Mouse (Mus musculus) heart, adult 2 months (tissue): ENCODE data around the gene Rack1. TPM values are rescaled to one million over a fixed set of nuclear protein-coding genes. Genes with fewer than 3 reads are reported as not detected.
"Not testable (repeated sequence)": the region's sequence is repeated elsewhere in the genome, so short reads cannot be mapped to it uniquely, and the experiment has no call there.

Source experiments
- DNase-seq, 2 experiments: peaks; one replicate each; pipeline ENCODE4 v3.0.0; 2021
- H3K27ac ChIP-seq: fragments of 200-600 bp; 2 replicates; pipeline ENCODE4 v1.8.1; 2022
- H3K27me3 ChIP-seq: fragments of 200-500 bp; 2 replicates; pipeline ENCODE4 v1.6.1; 2012; ENCODE audit warnings: mild to moderate bottlenecking, low read length, inconsistent platforms, mixed read lengths; ENCODE audit not compliant: control insufficient read depth, insufficient read depth
- H3K36me3 ChIP-seq: fragments of 200-500 bp; 2 replicates; pipeline ENCODE4 v1.6.1; 2012; ENCODE audit warnings: low read length, inconsistent platforms; ENCODE audit not compliant: control insufficient read depth, insufficient read depth
- H3K4me1 ChIP-seq: fragments of 200-500 bp; 2 replicates; pipeline ENCODE4 v1.6.1; 2011; ENCODE audit warnings: low read length; ENCODE audit not compliant: control insufficient read depth, insufficient read depth
- H3K4me3 ChIP-seq: fragments of 200-600 bp; 2 replicates; pipeline ENCODE4 v1.8.1; 2022
- H3K79me2 ChIP-seq: fragments of 200-500 bp; replicated peaks from 2 replicates; pipeline ENCODE4 v1.6.1; 2012; ENCODE audit warnings: mild to moderate bottlenecking, inconsistent platforms, low read length, moderate library complexity, mixed read lengths; ENCODE audit not compliant: control insufficient read depth, insufficient read depth
- H3K9ac ChIP-seq: fragments of 200-500 bp; 2 replicates; pipeline ENCODE4 v1.6.1; 2012; ENCODE audit warnings: low read depth, mild to moderate bottlenecking, control low read depth, inconsistent platforms, low read length, mixed read lengths
- CTCF ChIP-seq: fragments of 200-600 bp; IDR thresholded peaks from 2 replicates; pipeline ENCODE4 v1.8.1; 2022; ENCODE audit warnings: antibody characterized with exemption, mild to moderate bottlenecking, moderate library complexity
- EP300 ChIP-seq: fragments of 200-500 bp; IDR thresholded peaks from 2 replicates; pipeline ENCODE4 v1.6.1; 2011; ENCODE audit warnings: low read depth, low read length, control low read depth; ENCODE audit not compliant: insufficient read depth
- POLR2A ChIP-seq: fragments of 200-500 bp; IDR thresholded peaks from 2 replicates; pipeline ENCODE4 v1.6.1; 2011; ENCODE audit warnings: mild to moderate bottlenecking, low read depth, low read length, control low read depth; ENCODE audit not compliant: insufficient read depth
- WGBS: fragments of 180-500 bp; shearing (Covaris S2); methylation state at CpG from one replicate; pipeline ENCODE4 v1.1.7; 2018; 5-methylcytosine and 5-hydroxymethylcytosine counted together
- intact Hi-C: fragments of 180-260 bp; cut with DNase I; formaldehyde crosslinking; loops from one replicate; pipeline ENCODE4 v1.15.1; 2025
- polyA plus RNA-seq: library from polyadenylated mRNA; depleted of rRNA; stranded (reverse); fragments of >200 nt; gene quantifications from 2 replicates; pipeline ENCODE4 v1.2.3, GENCODE M21; 2012
- total RNA-seq, 2 experiments: library from RNA; stranded (reverse); gene quantifications; 2 replicates each; pipeline ENCODE4 v1.2.3; 2021

Gene Rack1
- total and polyA plus RNA-seq, 3 experiments, result 337 to 867 (median 437) TPM

DNA sequence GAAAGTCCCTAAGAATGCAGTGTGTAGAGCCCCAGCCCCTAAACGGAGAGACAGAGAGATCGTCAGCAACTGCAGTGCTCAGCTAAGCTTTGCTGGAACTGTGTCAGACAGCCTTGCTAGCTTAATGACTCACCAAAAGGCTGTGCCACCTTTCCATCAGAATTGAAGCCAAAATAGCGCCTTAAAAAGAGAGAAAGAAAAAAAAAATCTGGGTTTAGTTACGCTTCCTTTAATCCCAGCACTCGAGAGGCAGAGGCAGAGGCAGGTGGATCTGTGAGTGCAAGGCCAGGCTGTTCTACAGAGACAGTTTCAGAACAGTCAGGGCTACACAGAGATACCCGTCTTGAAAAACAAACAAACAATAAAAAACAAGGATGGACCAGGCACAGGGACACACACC is 44.2 kb downstream of the Rack1 start:
- Histone ChIP-seq H3K79me2 (no peaks in the 10 kb centered on the region), H3K4me3 (no peak overlapping the region), H3K27me3 (no peaks in the 10 kb centered on the region), H3K27ac (no peak overlapping the region), H3K36me3 (no peaks in the 10 kb centered on the region), H3K4me1 (no peaks in the 10 kb centered on the region), H3K9ac (no peak overlapping the region)
- TF ChIP-seq CTCF (no peak), POLR2A (no peak), EP300 (no peak)
- 71% methylated on average over 6 of the region's 6 CpGs for WGBS
- intact Hi-C loops, result no loop called here
- no peak for DNase-seq

DNA sequence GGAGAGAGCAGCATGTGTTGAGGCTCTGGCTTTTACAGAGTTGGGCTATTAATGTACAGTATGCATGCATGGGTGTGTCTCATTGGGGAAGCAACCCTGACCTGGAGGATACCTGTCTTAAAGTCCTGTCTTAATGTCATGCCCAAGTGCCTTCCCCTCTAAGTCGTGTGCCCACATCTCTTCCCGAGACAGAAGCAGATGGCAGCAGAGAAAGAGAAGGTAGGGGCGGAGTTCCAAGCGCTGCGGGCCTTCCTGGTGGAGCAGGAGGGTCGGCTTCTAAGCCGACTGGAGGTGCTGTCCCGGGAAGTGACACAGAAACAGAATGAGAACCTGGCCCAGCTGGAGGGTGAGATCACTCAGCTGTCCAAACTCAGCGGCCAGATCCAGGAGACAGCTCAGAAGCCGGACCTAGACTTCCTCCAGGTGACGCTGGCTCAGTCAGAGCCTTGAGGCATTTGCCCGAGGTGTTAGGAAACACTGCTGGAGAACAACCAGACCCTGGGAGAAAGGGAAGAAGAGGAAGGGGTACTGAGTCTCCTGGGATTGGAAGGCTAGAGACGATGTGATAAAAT is 45.2 kb downstream of the Rack1 start:
- Histone ChIP-seq H3K27me3 (no peaks in the 10 kb centered on the region), H3K4me1 (no peaks in the 10 kb centered on the region), H3K4me3 (no peak overlapping the region), H3K79me2 (no peaks in the 10 kb centered on the region), H3K27ac (no peak overlapping the region), H3K9ac (no peak overlapping the region), H3K36me3 (no peaks in the 10 kb centered on the region)
- 53% methylated on average over 13 of the region's 13 CpGs for WGBS
- no peak for TF ChIP-seq CTCF
- no peak for TF ChIP-seq POLR2A
- no peak for TF ChIP-seq EP300
- no peak for DNase-seq
- intact Hi-C loops, result no loop called here

DNA sequence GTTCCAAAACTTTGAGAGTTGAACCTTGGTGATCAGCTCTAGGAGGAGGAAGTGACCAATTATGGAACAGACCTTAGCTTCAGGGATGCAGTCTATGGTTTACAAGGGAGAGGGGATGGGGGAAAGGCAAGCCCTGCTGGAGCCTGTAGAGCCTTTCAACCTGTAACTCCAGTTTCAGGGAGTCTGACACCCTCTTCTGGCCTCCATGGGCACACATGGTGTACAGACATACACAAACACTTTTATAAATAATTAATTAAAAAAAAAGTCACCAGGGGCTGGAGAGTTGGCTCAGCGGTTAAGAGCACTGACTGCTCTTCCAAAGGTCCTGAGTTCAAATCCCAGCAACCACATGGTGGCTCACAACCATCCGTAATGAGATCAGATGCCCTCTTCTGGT is 46.2 kb downstream of the Rack1 start:
- H3K79me2 ChIP-seq, intact Hi-C loops, H3K4me1 ChIP-seq, H3K27me3 ChIP-seq, H3K9ac ChIP-seq, DNase-seq, H3K36me3 ChIP-seq, H3K27ac ChIP-seq, H3K4me3 ChIP-seq: not testable (repeated sequence)
- WGBS, result 81% methylated on average over 2 of the region's 2 CpGs
- 0 out of 2 replicates have a peak, but pooled peaks have one; percentile 7 for TF ChIP-seq CTCF

DNA sequence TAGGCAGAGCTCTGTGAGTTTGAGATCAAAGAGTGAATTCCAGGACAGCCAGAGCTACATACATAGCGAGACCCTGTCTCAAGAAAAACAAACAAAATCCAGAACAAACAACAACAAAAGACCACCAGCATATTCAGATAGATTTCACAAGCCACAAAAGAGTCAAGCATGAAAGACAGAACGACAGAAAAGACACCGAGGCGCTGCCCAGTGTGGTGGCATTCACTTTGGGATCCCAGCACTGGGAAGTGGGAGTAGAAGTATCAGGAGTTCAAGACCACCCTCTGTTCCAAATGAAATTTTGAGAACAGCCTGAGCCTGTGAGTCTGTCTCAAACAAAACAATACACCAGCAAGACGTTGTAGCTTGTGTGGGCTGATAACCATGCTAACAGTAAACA is 46.7 kb downstream of the Rack1 start:
- WGBS, result 70% methylated on average over 5 of the region's 5 CpGs
- Histone ChIP-seq H3K27ac (no peak overlapping the region), H3K79me2 (no peaks in the 10 kb centered on the region), H3K4me1 (no peaks in the 10 kb centered on the region), H3K27me3 (no peaks in the 10 kb centered on the region), H3K9ac (no peak overlapping the region), H3K36me3 (no peaks in the 10 kb centered on the region), H3K4me3 (no peak overlapping the region)
- TF ChIP-seq CTCF (no peak), EP300 (no peak), POLR2A (no peak)
- intact Hi-C loops, result no loop called here
- DNase-seq, result no peak

DNA sequence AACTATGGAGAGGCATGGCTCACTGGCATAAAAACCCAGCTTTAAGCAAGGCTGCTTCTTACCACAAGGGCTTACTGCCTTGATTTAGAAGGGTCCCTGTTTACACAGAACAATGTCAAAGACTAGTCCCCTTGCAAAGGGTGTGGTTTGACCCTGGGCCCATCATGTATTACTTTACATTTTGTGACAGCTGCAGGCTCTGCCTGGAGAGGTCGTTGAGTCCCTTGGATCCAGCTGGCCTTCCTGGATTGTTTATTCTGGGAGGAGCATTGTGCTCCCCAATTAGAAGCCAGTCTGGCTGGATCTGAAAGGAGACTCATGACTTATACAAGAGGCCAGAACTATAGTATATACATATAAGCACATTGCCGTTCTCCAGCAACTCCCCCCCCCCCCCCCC is 50.1 kb downstream of the Rack1 start:
- H3K27ac ChIP-seq, result no peak overlapping the region
- H3K36me3 ChIP-seq, result no peaks in the 10 kb centered on the region
- WGBS, result 47% methylated on average over 2 of the region's 2 CpGs
- no peaks in the 10 kb centered on the region for H3K79me2 ChIP-seq
- H3K9ac ChIP-seq, result no peak overlapping the region
- intact Hi-C loops, result no loop called here
- TF ChIP-seq EP300 (no peak), CTCF (no peak), POLR2A (no peak)
- no peak for DNase-seq
- H3K4me1 ChIP-seq, result peaks cover 3% of the 10 kb centered on the region
- H3K4me3 ChIP-seq, result no peak overlapping the region
- no peaks in the 10 kb centered on the region for H3K27me3 ChIP-seq

- no peak overlapping the region for H3K4me3 ChIP-seq
- H3K4me1 ChIP-seq, result peaks cover 3% of the 10 kb centered on the region
- no peak for DNase-seq
- no peaks in the 10 kb centered on the region for H3K36me3 ChIP-seq
- no peak for TF ChIP-seq POLR2A
- TF ChIP-seq EP300, result no peak
- TF ChIP-seq CTCF, result peak; percentile 50
- intact Hi-C loops, result no loop called here
- no peak overlapping the region for H3K9ac ChIP-seq
- H3K27me3 ChIP-seq, result no peaks in the 10 kb centered on the region
- no peak overlapping the region for H3K27ac ChIP-seq
- H3K79me2 ChIP-seq, result no peaks in the 10 kb centered on the region
- WGBS, result 84% methylated on average over 4 of the region's 4 CpGs
Measured at GRCm38 (mm10) chr11:48851270-48851995, 51.3 kb downstream of the Rack1 start.
